Mouse (Mus musculus) E14TG2a.4 (cell line): ENCODE measurements around the gene A730015C16Rik.

Experiments
- CTCF ChIP-seq: conservative IDR thresholded peaks from 2 replicates; pipeline ENCODE4 v1.5.1; 2014; ENCODE audit warnings: low read length
- NANOG ChIP-seq: IDR thresholded peaks from 2 replicates; pipeline ENCODE4 v1.6.1; 2014; ENCODE audit warnings: borderline replicate concordance, low read length, mixed read lengths
- POU5F1 ChIP-seq: IDR thresholded peaks from 2 replicates; pipeline ENCODE4 v1.6.1; 2014; ENCODE audit warnings: low read length, borderline replicate concordance

DNA sequence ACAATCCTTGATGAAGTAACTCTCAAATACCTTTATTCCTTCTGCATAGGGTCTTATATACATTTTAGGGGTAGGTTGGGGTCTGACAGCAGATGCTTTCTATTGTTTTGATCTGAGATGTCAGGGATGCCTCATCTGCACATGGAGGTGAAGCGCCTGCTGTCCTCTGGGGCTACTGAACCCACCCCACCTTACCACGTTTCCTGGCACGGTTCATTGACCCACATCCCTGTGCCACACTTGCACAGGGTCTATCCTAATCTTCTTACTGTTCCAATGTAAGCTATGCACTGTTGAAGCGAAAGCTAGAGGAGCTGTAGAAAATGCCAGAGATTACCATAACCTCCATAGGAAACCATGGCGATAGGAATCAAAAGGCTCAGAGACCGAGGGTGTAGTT lies 36.9 kb downstream of the A730015C16Rik start:
- no peak for TF ChIP-seq CTCF
- no peak for TF ChIP-seq POU5F1
- no peak for TF ChIP-seq NANOG
